Mouse (Mus musculus): Measurements from ENCODE around the gene Rsph6a.
A peak's percentile ranks its signal among the peaks of the same experiment; 100 is the strongest.

- TF ChIP-seq CTCF (IDR thresholded peaks at IDR 0.05; ENCODE audit: extremely low read depth, insufficient read depth, insufficient read length, insufficient replicate concordance) (no peak), POLR2A (IDR thresholded peaks at IDR 0.05; ENCODE audit: low read depth, low read length) (peak; percentile 90)
Observed at GRCm38 (mm10) chr7:19119631-19120429, 65.3 kb downstream of the Rsph6a start, which contains the start of gene Fbxo46.

Measured in spleen, adult 2 months (tissue).